Mouse (Mus musculus) forebrain, embryonic 12.5 days (tissue): ENCODE data around the gene Vegfa. TPM values are rescaled to one million over a fixed set of nuclear protein-coding genes. Genes with fewer than 3 reads are reported as not detected.

Experiments
- ATAC-seq: fragments of 200-750 bp; cut with Nextera tagmentation; 2 replicates; pipeline ENCODE4 v1.8.0; 2017; ENCODE audit warnings: moderate TSS enrichment; ENCODE audit not compliant: low FRiP score
- H3K27ac ChIP-seq: fragments of 300-500 bp; sonication (generic); 2 replicates; pipeline ENCODE4 v1.5.1; 2016; ENCODE audit warnings: mild to moderate bottlenecking
- H3K27me3 ChIP-seq: fragments of 300-500 bp; sonication (generic); 2 replicates; pipeline ENCODE4 v1.6.1; 2016; ENCODE audit warnings: mild to moderate bottlenecking
- H3K36me3 ChIP-seq: fragments of 300-500 bp; sonication (generic); replicated peaks from 2 replicates; pipeline ENCODE4 v1.6.1; 2016; ENCODE audit warnings: mild to moderate bottlenecking
- H3K4me1 ChIP-seq: fragments of 300-500 bp; sonication (generic); 2 replicates; pipeline ENCODE4 v1.6.1; 2016
- H3K4me2 ChIP-seq: fragments of 300-500 bp; sonication (generic); 2 replicates; pipeline ENCODE4 v1.6.1; 2016; ENCODE audit warnings: mild to moderate bottlenecking, moderate library complexity
- H3K4me3 ChIP-seq: fragments of 300-500 bp; sonication (generic); replicated peaks from 2 replicates; pipeline ENCODE4 v1.5.1; 2016; ENCODE audit warnings: mild to moderate bottlenecking
- H3K9ac ChIP-seq: fragments of 300-500 bp; sonication (generic); 2 replicates; pipeline ENCODE4 v1.6.1; 2016; ENCODE audit warnings: mild to moderate bottlenecking
- H3K9me3 ChIP-seq: fragments of 300-500 bp; sonication (generic); 2 replicates; pipeline ENCODE4 v1.6.1; 2016
- WGBS: fragments of 180-500 bp; shearing (Covaris S2); methylation state at CpG from one replicate; pipeline ENCODE4 v1.1.7; 2016; 5-methylcytosine and 5-hydroxymethylcytosine counted together
- polyA plus RNA-seq: library from polyadenylated mRNA; unstranded; fragments of >200 nt; fragmentation: Nextera tagmentation; extraction: Ambion mirVana; gene quantifications from 2 replicates; pipeline ENCODE4 v1.2.1, GENCODE M21; 2016

Gene Vegfa
- polyA plus RNA-seq, 1 experiment from 2014 or later, result 4.1 TPM

DNA sequence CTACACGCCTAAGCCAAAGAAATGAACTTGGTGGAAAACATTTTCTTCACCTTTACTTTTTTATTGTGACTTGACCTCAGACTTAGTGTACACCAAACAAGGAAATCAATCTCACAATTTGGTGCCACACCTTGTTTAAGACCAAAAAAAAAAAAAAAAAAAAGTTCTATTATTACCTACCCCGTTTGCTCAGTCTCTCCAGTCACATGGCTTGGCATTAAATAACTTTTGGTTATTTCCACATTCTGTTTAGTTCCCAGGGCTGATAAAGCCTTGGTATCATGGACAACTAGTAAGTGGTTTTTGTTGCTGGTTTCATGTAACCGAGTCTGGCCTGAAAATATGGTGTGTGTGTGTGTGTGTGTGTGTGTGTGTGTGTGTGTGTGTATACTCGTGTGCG, 12.8 kb upstream of the Vegfa start:
- Histone ChIP-seq H3K36me3 (no peaks in the 10 kb centered on the region), H3K9me3 (no peaks in the 10 kb centered on the region), H3K27me3 (no peaks in the 10 kb centered on the region), H3K4me2 (no peak overlapping the region), H3K4me1 (no peaks in the 10 kb centered on the region), H3K4me3 (no peak overlapping the region), H3K27ac (no peak overlapping the region), H3K9ac (no peak overlapping the region)
- 87% methylated on average over 5 of the region's 5 CpGs for WGBS
- no peak for ATAC-seq

DNA sequence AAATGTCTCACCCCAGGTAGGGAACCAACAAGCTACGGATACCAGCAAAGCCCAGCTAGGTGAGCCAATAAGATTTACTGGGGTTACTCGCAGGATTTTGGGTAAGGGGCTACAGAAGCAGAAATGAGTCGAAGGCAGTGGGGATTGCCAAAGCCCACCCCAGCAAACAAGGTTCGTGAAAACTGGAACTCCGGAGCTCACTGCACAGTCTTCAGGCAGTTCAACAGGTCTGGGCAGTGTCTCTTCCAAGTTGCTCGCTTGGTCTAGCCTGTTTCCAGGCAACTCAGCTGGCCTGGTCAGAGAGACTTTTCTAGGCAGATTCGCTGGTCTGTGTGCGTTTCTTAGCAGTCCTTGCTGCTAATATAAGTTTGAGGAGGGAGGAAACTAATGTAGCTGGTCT, 10.0 kb upstream of the Vegfa start:
- H3K27ac ChIP-seq, result no peak overlapping the region
- H3K4me3 ChIP-seq, result no peak overlapping the region
- no peak overlapping the region for H3K4me2 ChIP-seq
- ATAC-seq, result no peak
- H3K36me3 ChIP-seq, result no peaks in the 10 kb centered on the region
- no peaks in the 10 kb centered on the region for H3K9me3 ChIP-seq
- no peaks in the 10 kb centered on the region for H3K27me3 ChIP-seq
- no peaks in the 10 kb centered on the region for H3K4me1 ChIP-seq
- WGBS, result 90% methylated on average over 8 of the region's 8 CpGs
- H3K9ac ChIP-seq, result no peak overlapping the region

DNA sequence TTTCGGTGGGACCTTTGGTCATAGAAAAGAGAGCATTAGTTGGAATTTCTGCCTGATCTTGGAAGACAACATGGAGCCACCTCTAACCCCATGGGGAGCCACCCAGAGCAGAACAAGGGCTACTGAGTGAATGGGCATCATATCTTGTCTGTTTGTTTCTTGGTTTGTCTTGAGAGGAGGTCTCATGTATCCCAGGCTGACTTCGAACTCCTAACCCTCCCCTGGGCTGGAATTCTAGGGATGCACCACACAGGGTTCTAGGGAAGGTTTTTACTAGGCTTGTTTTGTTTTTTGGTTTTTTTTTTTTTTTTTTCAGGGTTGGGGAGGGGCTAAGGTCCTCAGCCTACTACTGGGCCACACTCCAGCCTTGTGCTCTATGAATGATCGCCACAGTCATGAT, 9.5 kb upstream of the Vegfa start:
- Histone ChIP-seq H3K9me3 (no peaks in the 10 kb centered on the region), H3K4me1 (no peaks in the 10 kb centered on the region), H3K27me3 (no peaks in the 10 kb centered on the region), H3K4me3 (no peak overlapping the region), H3K36me3 (no peaks in the 10 kb centered on the region), H3K9ac (no peak overlapping the region), H3K27ac (no peak overlapping the region), H3K4me2 (no peak overlapping the region)
- 92% methylated on average over 3 of the region's 3 CpGs for WGBS
- ATAC-seq, result no peak

DNA sequence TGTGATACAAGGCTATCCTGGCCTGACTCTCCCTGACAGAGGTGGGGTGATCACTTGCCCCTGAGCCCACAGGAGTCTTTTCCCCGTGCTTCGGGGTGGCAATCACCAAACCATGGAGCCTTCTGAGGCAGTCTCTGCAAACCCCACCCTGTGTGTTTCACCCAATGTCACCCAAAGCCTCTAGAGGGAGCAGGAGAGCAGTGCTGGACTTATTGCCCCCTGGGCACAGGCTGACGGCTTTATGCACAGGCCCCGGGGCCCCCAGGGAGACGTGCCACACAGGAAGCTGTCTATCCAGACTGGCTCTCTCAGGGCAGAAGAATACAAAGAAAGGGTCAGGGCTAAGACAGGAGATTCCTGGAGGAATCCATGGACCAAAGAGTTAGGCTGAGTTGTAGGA, 9.1 kb upstream of the Vegfa start:
- no peaks in the 10 kb centered on the region for H3K9me3 ChIP-seq
- 68% methylated on average over 5 of the region's 5 CpGs for WGBS
- H3K36me3 ChIP-seq, result no peaks in the 10 kb centered on the region
- H3K4me1 ChIP-seq, result no peaks in the 10 kb centered on the region
- no peak for ATAC-seq
- no peaks in the 10 kb centered on the region for H3K27me3 ChIP-seq
- H3K4me3 ChIP-seq, result no peak overlapping the region
- no peak overlapping the region for H3K27ac ChIP-seq
- no peak overlapping the region for H3K9ac ChIP-seq
- H3K4me2 ChIP-seq, result no peak overlapping the region

DNA sequence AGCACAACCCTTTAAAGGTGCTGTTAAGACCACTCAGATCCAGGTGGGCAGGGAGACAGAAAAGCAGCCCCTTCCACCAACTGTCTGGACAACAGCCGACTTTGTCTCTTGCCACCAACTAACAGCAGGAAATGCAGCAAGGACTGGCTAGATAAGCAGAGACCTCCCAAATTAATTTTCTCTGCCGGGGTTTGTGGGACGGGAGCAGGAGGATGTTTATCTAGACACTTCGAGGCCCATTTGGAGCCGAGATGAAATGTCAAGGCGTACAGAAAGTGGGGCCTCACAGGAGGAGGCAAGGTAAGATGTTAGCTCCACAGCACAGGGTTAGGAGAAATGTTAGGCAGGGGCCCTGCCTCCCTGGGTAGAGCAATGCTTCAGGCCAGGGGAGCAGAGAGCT, 8.4 kb upstream of the Vegfa start:
- no peak for ATAC-seq

DNA sequence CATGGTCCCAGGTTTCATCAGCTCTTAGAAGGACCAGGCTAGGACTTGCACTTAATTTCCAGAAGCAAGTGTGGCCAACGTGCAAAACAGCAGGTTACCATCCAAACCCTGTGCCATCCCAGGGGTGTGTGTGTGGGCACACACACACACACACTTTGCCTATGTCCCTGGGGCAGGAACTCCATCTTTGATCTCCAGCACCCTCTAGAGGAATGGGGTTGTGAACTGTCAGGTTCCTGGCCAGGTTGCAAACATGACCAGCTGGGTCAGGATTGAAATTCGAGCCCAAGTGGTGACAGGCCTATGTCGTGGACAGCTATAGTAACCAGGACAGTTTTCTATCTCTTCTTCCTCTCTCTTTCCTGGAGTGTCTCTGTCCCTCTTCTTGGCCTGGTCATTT, 6.7 kb upstream of the Vegfa start:
- Histone ChIP-seq H3K9me3 (no peaks in the 10 kb centered on the region), H3K4me1 (peaks cover under 1% of the 10 kb centered on the region; the same call in 1 of the 2 replicates), H3K4me2 (no peak overlapping the region), H3K27ac (no peak overlapping the region), H3K27me3 (peaks cover under 1% of the 10 kb centered on the region; the same call in 1 of the 2 replicates), H3K36me3 (no peaks in the 10 kb centered on the region), H3K9ac (no peak overlapping the region), H3K4me3 (no peak overlapping the region)
- ATAC-seq, result no peak
- WGBS, result 47% methylated on average over 3 of the region's 3 CpGs

More for the DNA sequence above, 8.4 kb upstream of the Vegfa start:
- Histone ChIP-seq H3K27ac (no peak overlapping the region), H3K4me1 (no peaks in the 10 kb centered on the region), H3K9me3 (no peaks in the 10 kb centered on the region), H3K36me3 (no peaks in the 10 kb centered on the region), H3K4me2 (no peak overlapping the region), H3K4me3 (no peak overlapping the region), H3K9ac (no peak overlapping the region), H3K27me3 (no peaks in the 10 kb centered on the region)
- WGBS, result 90% methylated on average over 6 of the region's 6 CpGs

DNA sequence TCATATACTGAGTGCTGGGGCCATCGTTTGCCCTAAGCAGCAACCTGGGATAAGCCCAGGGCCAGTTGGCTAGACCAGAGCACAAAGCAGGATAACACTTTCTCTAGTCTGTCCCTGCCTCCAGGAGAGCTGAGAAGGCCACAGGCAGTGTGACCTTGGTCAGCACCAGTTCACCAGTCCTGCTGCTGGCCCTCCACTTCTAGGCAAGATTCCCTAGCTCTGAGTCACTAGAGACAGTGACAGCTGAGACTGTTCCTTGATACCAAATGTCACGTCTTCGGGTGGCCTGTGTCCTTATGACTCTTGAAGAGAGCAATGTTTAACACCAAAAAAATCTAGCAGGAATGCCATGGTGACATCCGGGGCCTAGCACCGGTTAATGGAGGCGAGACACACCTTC, 4.2 kb upstream of the Vegfa start:
- H3K9ac ChIP-seq, result no peak overlapping the region
- H3K4me2 ChIP-seq, result no peak overlapping the region
- ATAC-seq, result no peak
- H3K27ac ChIP-seq, result no peak overlapping the region
- no peaks in the 10 kb centered on the region for H3K9me3 ChIP-seq
- H3K4me1 ChIP-seq, result peaks cover 16% of the 10 kb centered on the region
- H3K36me3 ChIP-seq, result no peaks in the 10 kb centered on the region
- peaks cover 4% of the 10 kb centered on the region; the same call in 1 of the 2 replicates for H3K27me3 ChIP-seq
- 88% methylated on average over 6 of the region's 6 CpGs for WGBS
- H3K4me3 ChIP-seq, result no peak overlapping the region

DNA sequence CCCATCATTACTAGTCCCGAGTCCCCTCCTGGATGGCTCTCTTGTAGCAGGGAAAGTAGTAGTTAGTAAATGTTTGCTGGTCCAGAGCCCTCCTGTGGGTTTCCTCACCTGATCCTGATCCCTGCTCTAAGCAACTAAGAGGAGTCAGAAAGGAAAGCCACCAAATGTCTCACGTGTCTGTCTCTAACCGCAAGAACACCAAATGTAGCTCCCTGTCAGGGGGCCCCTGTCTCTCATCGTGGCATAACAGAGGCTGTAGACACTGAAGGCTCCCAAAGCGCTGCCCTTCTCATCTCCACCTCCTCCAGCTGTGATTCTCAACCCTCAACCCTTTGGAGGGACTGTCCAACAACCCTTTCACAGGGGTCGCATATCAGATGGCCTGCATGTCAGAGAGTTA, 1.9 kb upstream of the Vegfa start:
- Histone ChIP-seq H3K9me3 (no peaks in the 10 kb centered on the region), H3K4me1 (peaks cover 23% of the 10 kb centered on the region), H3K4me2 (no peak overlapping the region), H3K36me3 (no peaks in the 10 kb centered on the region), H3K27ac (no peak overlapping the region), H3K9ac (no peak overlapping the region), H3K27me3 (peaks cover 4% of the 10 kb centered on the region; the same call in 1 of the 2 replicates), H3K4me3 (no peak overlapping the region)
- 68% methylated on average over 6 of the region's 6 CpGs for WGBS
- no peak for ATAC-seq

DNA sequence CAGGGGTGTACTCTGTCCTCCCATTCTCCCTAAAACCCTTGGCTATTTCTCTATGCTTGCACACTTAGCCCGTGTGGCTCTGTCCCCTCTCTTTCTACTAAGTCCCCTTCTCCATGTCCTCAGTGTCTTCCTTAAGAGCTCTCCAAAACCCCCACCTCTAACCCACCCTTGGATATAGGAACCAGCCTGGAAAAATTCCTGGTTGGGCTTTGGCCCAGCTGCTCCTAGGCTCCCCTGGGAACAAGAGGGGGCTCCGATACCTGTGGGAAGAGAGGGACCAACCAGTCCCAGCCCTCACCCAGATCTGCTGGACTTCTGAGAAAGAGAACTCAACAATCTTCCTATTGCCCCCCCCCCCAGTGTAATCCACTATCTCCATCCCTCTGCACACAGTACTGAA, 1.4 kb upstream of the Vegfa start:
- no peaks in the 10 kb centered on the region for H3K36me3 ChIP-seq
- H3K9ac ChIP-seq, result no peak overlapping the region
- H3K4me2 ChIP-seq, result no peak overlapping the region
- H3K9me3 ChIP-seq, result no peaks in the 10 kb centered on the region
- 31% methylated on average over 2 of the region's 2 CpGs for WGBS
- no peak for ATAC-seq
- H3K4me3 ChIP-seq, result no peak overlapping the region
- H3K4me1 ChIP-seq, result peaks cover 28% of the 10 kb centered on the region
- H3K27me3 ChIP-seq, result peaks cover 4% of the 10 kb centered on the region; the same call in 1 of the 2 replicates
- no peak overlapping the region for H3K27ac ChIP-seq

DNA sequence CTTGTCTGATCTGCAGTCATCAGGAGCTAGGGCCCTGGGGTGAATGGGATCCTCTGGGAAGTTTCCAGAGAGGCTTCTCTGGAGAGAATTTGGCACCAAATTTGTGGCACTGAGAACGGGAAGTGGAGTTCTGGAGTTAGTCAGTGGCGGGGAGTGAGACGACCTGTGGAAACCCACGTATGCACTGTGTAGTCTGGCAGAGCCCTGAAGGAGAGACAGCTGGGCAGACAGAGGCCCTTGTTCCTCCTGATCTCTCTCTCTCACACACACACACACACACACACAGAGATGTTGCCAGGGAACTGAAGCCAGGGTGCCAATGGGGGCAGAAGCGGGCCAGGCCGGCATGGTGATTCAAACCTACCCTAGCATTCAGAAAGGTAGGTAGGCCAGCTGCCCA, 953 bp upstream of the Vegfa start:
- Histone ChIP-seq H3K36me3 (no peaks in the 10 kb centered on the region), H3K9ac (no peak overlapping the region), H3K4me2 (peak overlapping the region; percentile 86; the same call in 1 of the 2 replicates), H3K27me3 (peaks cover 4% of the 10 kb centered on the region; the same call in 1 of the 2 replicates), H3K4me1 (peaks cover 33% of the 10 kb centered on the region), H3K4me3 (no peak overlapping the region), H3K27ac (no peak overlapping the region), H3K9me3 (no peaks in the 10 kb centered on the region)
- ATAC-seq, result no peak
- WGBS, result 59% methylated on average over 6 of the region's 6 CpGs

DNA sequence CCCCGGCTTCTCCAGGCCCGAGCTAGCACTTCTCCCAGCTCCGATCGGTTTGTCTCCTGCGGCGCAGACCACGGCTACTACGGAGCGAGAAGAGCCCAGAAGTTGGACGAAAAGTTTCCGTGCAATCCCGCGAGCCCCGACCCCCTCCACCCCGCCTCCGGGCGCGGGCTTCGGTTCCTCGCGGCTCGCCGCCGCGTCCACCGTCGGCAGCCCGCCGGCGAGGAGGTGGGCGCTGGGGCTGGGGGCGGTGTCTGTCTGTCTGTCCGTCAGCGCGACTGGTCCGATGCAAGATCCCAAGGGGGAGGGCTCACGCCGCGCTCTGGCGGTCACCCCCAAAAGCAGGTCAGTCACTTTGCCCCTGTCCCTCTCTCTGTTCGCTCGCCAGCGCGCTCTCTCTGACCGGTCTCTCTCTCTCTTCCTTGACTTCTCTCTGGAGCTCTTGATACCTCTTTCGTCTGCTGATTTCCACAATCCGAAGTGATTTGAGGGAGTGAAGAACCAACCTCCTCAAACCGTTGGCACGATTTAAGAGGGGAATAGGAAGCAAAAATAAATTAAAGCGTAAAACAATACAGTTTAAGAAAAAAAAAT, 453 bp downstream of the Vegfa start:
- Histone ChIP-seq H3K9me3 (no peaks in the 10 kb centered on the region), H3K4me1 (peaks cover 47% of the 10 kb centered on the region), H3K36me3 (no peaks in the 10 kb centered on the region), H3K27me3 (peaks cover 4% of the 10 kb centered on the region; the same call in 1 of the 2 replicates), H3K27ac (peak overlapping the region; percentile 92), H3K9ac (peak overlapping the region; percentile 94), H3K4me3 (peak overlapping the region; percentile 88), H3K4me2 (peak overlapping the region; percentile 86)
- WGBS, result under 1% methylated on average over 50 of the region's 50 CpGs
- ATAC-seq, result no peak

DNA sequence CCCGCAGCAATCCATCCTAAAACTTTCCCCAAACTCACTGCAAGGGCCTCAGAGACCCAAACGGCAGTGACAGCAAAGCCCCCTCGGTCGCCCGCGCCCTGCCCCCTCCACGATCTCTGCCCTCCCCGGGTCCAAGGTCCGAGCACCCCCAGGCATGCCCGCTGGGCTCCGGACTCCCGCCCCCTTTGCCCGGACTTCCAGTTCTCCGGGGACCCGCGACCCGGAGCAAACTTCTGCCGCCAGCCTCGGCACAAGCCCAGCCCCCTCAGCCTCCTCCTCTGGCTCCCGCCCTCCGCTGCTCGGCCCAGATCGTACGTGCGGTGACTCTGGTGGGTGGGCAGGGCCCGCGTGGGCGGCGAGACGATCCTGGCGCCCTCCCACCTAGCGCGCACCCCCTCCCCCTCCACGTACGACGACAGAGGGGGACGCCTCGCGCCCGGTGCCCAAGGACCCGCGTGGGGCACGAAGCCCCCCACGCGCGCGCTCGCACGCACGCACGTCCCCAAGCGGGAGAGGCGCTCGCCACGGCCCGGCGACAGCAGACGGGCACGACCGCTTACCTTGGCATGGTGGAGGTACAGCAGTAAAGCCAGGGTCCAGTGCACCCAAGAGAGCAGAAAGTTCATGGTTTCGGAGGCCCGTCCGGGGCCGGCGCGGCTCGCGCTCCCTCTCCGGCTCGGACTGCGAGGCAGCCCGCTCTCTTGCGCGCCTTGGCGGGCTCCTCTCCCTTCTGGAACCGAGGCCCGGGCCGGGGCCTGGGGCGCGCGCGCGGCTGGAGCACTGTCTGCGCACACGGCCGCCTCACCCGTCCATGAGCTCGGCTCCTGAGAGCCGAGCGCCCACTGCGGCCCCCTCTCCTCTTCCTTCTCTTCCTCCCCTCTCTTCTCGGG, 1.2 kb downstream of the Vegfa start:
- peak; percentile 49 for ATAC-seq
- Histone ChIP-seq H3K9me3 (no peaks in the 10 kb centered on the region), H3K4me1 (peaks cover 53% of the 10 kb centered on the region), H3K27me3 (peaks cover 4% of the 10 kb centered on the region; the same call in 1 of the 2 replicates), H3K27ac (peak overlapping the region; percentile 92), H3K4me2 (peak overlapping the region; percentile 86), H3K4me3 (peak overlapping the region; percentile 88), H3K36me3 (0 out of 2 replicates have a peak, but pooled peaks cover under 1% of the 10 kb centered on the region), H3K9ac (peak overlapping the region; percentile 94)
- under 1% methylated on average over 86 of the region's 92 CpGs for WGBS
